Mouse (Mus musculus): ENCODE data around the gene Slc23a2. TPM values are rescaled to one million over a fixed set of nuclear protein-coding genes. Genes with fewer than 3 reads are reported as not detected.

Gene Slc23a2
- total RNA-seq, 2 experiments from 2014 or later = 7.9 to 13.7 TPM

- no peak for DNase-seq
Observed at GRCm38 (mm10) chr2:132098942-132099672, 45.8 kb downstream of the Slc23a2 start.

- no peak for DNase-seq
Observed at GRCm38 (mm10) chr2:132098365-132098764, 46.5 kb downstream of the Slc23a2 start.

GRCm38 (mm10) chr2:132096582-132096981 lies 48.3 kb downstream of the Slc23a2 start:
- no peak for DNase-seq

- no peak for DNase-seq
Observed at GRCm38 (mm10) chr2:132095821-132096220, 49.1 kb downstream of the Slc23a2 start.

- no peak for DNase-seq
Observed at GRCm38 (mm10) chr2:132094441-132095230, 50.3 kb downstream of the Slc23a2 start.

GRCm38 (mm10) chr2:132093739-132094138 lies 51.2 kb downstream of the Slc23a2 start:
- DNase-seq = no peak

- DNase-seq = no peak
Observed at GRCm38 (mm10) chr2:132093298-132093697, 51.6 kb downstream of the Slc23a2 start.

- no peak for DNase-seq
Observed at GRCm38 (mm10) chr2:132092722-132093121, 52.2 kb downstream of the Slc23a2 start.

- no peak for DNase-seq
Observed at GRCm38 (mm10) chr2:132091749-132092148, 53.2 kb downstream of the Slc23a2 start.

GRCm38 (mm10) chr2:132084813-132085212 lies 60.1 kb downstream of the Slc23a2 start:
- no peak for DNase-seq

GRCm38 (mm10) chr2:132084396-132084795 lies 60.5 kb downstream of the Slc23a2 start:
- no peak for DNase-seq

- no peak for DNase-seq
Observed at GRCm38 (mm10) chr2:132079139-132079538, 65.8 kb downstream of the Slc23a2 start.

GRCm38 (mm10) chr2:132073052-132073451 lies 71.9 kb downstream of the Slc23a2 start:
- DNase-seq = no peak

- no peak for DNase-seq
Observed at GRCm38 (mm10) chr2:132069985-132070735, 74.7 kb downstream of the Slc23a2 start.

- DNase-seq = no peak
Observed at GRCm38 (mm10) chr2:132064185-132064831, 80.6 kb downstream of the Slc23a2 start.

GRCm38 (mm10) chr2:132063776-132064175 lies 81.1 kb downstream of the Slc23a2 start:
- no peak for DNase-seq

- no peak for DNase-seq
Observed at GRCm38 (mm10) chr2:132061884-132062283, 83.0 kb downstream of the Slc23a2 start.

- no peak for DNase-seq
Observed at GRCm38 (mm10) chr2:132059919-132060318, 85.0 kb downstream of the Slc23a2 start.

GRCm38 (mm10) chr2:132055349-132055753 lies 89.6 kb downstream of the Slc23a2 start:
- no peak for DNase-seq

- DNase-seq = no peak
Observed at GRCm38 (mm10) chr2:132053824-132054223, 91.1 kb downstream of the Slc23a2 start.

- DNase-seq = no peak
Observed at GRCm38 (mm10) chr2:132051798-132052197, 93.1 kb downstream of the Slc23a2 start.

- DNase-seq = no peak
Observed at GRCm38 (mm10) chr2:132049921-132050320, 95.0 kb downstream of the Slc23a2 start.
